Mouse (Mus musculus): ENCODE data around the gene Gm45711. TPM values are rescaled to one million over a fixed set of nuclear protein-coding genes. Genes with fewer than 3 reads are reported as not detected.

Gene Gm45711
- total RNA-seq, 1 experiment from 2014 or later, result not detected

- peak; percentile 66 for ATAC-seq (replicated peaks; ENCODE audit: low read depth, poor library complexity, severe bottlenecking)
Measured at GRCm38 (mm10) chr8:104248276-104248675, 61.6 kb downstream of the Gm45711 start, which contains the start of gene Tk2. Gene Tk2, minus strand, starts transcription at chr8:104248558.

DNA sequence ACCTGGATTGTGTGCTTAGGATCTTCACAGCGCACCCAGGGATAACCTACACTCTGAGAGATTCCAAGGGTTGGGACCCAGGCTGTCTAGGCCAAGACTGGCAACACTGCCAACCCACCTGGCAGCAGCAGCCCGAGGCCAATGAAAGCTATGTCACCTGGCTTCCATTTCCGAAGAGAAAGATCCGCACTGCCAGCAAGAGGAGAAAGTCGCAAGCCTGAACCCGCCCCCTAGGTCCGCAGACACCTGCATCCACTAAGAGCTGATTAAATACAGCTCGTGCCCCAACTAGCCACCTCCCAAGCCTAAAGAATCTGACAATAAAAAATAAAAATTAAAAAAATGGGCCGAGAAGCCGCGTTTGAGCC is 62.0 kb downstream of the Gm45711 start:
- no peak for ATAC-seq (replicated peaks; ENCODE audit: low read depth, poor library complexity, severe bottlenecking)

GRCm38 (mm10) chr8:104247054-104247907 is 62.6 kb downstream of the Gm45711 start:
- peak; percentile 47 for ATAC-seq (replicated peaks; ENCODE audit: low read depth, poor library complexity, severe bottlenecking)

DNA sequence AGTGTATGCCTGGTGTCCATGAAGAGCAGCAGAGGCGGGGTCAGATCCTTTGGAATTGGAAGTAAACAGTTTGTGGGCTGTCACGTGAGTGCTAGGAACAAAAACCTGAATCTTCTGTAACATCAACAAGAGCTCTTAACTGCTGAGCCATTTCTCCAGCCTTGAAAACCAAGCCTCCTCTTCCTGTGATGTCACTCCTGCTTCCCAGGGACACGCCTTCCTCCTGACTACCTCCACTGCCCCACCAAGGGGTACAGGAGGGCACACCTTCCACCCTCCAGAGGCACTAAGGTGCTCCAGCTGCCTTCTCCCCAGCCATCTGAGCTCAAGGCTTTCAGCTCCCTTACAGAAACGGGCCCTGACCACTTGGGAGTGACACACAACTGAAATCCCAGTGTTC is 63.3 kb downstream of the Gm45711 start:
- 0 out of 2 replicates have a peak, but pooled peaks have one; percentile 0 for ATAC-seq (replicated peaks; ENCODE audit: low read depth, poor library complexity, severe bottlenecking)

DNA sequence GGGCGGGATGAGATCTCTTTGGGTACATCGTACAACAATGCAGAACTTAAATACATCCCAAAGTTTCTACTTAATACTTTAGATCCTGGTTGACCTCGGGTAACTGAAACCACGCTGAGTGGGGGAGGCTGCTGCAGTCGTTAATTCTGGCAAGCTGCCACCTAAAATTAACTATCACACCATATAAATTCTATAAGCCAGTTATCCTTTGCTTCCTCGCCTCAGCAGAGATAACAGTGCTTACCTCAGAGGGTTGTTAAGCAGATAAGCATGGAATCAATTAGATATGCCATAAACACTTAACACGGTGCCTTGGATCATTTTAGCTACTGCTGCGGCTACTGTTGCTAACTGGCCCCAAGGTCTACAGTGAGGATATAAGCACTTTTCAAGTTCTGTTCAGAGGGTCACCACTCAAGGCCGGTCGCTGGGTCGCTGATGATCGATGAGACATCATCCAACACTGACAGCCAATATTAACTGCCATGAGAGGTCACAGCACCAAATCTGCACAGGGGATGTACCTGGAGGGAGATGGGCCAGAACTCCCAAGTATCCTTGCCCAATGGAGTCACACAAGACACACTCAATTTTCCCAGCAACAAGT is 67.7 kb downstream of the Gm45711 start:
- no peak for ATAC-seq (replicated peaks; ENCODE audit: low read depth, poor library complexity, severe bottlenecking)

- ATAC-seq (replicated peaks; ENCODE audit: low read depth, poor library complexity, severe bottlenecking), result peak; percentile 77
Measured at GRCm38 (mm10) chr8:104239418-104239861, 70.4 kb downstream of the Gm45711 start.

DNA sequence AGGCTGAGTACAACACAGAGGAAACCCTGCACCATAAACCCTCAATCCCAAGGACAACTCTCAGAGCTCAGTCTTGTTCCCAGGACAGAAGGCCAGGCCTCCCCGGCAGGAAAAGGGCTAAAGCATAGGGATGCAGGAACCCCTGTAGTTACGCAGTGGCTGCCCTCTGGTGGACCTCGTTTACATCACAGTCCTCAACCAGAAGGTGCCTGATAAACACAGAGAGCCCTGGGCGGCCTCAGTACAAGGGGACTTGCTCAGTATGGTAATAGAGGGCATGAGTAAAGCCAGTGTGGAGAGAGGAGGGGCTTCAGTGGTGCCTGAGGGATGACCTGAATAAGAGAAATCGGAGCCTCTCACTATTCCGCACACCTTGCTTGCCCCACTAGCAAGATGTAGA is 75.3 kb downstream of the Gm45711 start:
- no peak for ATAC-seq (replicated peaks; ENCODE audit: low read depth, poor library complexity, severe bottlenecking)

- ATAC-seq (replicated peaks; ENCODE audit: low read depth, poor library complexity, severe bottlenecking), result peak; percentile 86
Measured at GRCm38 (mm10) chr8:104232919-104233318, 77.0 kb downstream of the Gm45711 start.

DNA sequence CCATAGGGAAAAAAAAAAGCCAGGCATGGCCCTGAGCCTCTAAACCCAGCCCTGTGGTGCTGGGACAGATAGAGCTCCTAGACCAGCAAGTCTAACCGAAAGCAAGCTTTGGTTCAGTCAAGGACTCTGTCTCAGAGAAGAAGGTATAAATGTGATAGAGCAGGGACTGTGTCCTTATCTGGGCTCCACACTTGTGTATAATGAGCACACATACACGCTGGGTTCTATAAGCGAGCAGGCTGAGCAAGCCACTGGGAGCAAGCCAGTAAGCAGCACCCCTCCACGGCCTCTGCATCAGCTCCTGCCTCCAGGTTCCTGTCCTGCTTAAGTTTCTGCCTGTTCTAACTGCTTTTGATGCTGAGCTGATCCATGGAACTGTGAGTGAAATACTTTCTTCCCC is 77.8 kb downstream of the Gm45711 start:
- no peak for ATAC-seq (replicated peaks; ENCODE audit: low read depth, poor library complexity, severe bottlenecking)

Other genes with a start within 250 kb of the Gm45711 start
- not detected in 2 replicates for gene Cdh5, start 208.5 kb downstream of the Gm45711 start, total RNA-seq (2017)
- gene Bean1, start 139.6 kb downstream of the Gm45711 start, total RNA-seq (2017), result not detected in 2 replicates
- 5.8 and 13.9 TPM in 2 replicates for gene Tk2, start 61.5 kb downstream of the Gm45711 start, total RNA-seq (2017)
- gene Cklf, start 59.2 kb downstream of the Gm45711 start, total RNA-seq (2017), result 12.2 and 14.5 TPM in 2 replicates
- not detected in 2 replicates for gene Cmtm2a, start 16.9 kb downstream of the Gm45711 start, total RNA-seq (2017)
- gene Cmtm1, start 64 bp upstream of the Gm45711 start, total RNA-seq (2017), result not detected in 2 replicates
- gene Gm11020, start 11.5 kb upstream of the Gm45711 start, total RNA-seq (2017), result not detected in 2 replicates
- gene Cmtm2b, start 12.1 kb upstream of the Gm45711 start, total RNA-seq (2017), result not detected in 2 replicates
- 10.9 and 15.3 TPM in 2 replicates for gene Cmtm3, start 29.3 kb upstream of the Gm45711 start, total RNA-seq (2017)
- gene Cmtm4, start 85.7 kb upstream of the Gm45711 start, total RNA-seq (2017), result 1.8 TPM in 2 replicates
- gene Dync1li2, start 133.0 kb upstream of the Gm45711 start, total RNA-seq (2017), result 48.1 and 57.4 TPM in 2 replicates
- gene Terb1, start 199.8 kb upstream of the Gm45711 start, total RNA-seq (2017), result not detected in 2 replicates
- 95.4 and 104 TPM in 2 replicates for gene Nae1, start 224.6 kb upstream of the Gm45711 start, total RNA-seq (2017)
- gene Car7, start 224.6 kb upstream of the Gm45711 start, total RNA-seq (2017), result 0.41 TPM in 1 of 2 replicates, not detected in the other